Mouse (Mus musculus): Measurements from ENCODE around the gene Cdh4. TPM values are rescaled to one million over a fixed set of nuclear protein-coding genes. Genes with fewer than 3 reads are reported as not detected.

Cdh4 gene
- polyA plus RNA-seq, 1 experiment from 2014 or later = 1.1 TPM

GRCm38 (mm10) chr2:179705043-179705442 lies 262.8 kb downstream of the Cdh4 start:
- no peak for ATAC-seq (ENCODE audit: insufficient number of reproducible peaks, low FRiP score)
- Histone ChIP-seq H3K9me3 (replicated peaks) (no peaks in the 10 kb centered on the region), H3K4me1 (replicated peaks) (no peaks in the 10 kb centered on the region), H3K27ac (ENCODE audit: poor library complexity, severe bottlenecking) (no peak overlapping the region), H3K9ac (no peak overlapping the region), H3K27me3 (replicated peaks) (peaks cover 9% of the 10 kb centered on the region; the same call in 1 of the 2 replicates), H3K36me3 (no peaks in the 10 kb centered on the region), H3K4me3 (no peak overlapping the region), H3K4me2 (no peak overlapping the region)
- WGBS = 81% methylated on average over 11 of the region's 11 CpGs

GRCm38 (mm10) chr2:179705461-179705860 lies 263.2 kb downstream of the Cdh4 start:
- ATAC-seq (ENCODE audit: insufficient number of reproducible peaks, low FRiP score) = no peak
- Histone ChIP-seq H3K36me3 (no peaks in the 10 kb centered on the region), H3K27me3 (replicated peaks) (peaks cover 9% of the 10 kb centered on the region; the same call in 1 of the 2 replicates), H3K4me3 (no peak overlapping the region), H3K27ac (ENCODE audit: poor library complexity, severe bottlenecking) (no peak overlapping the region), H3K9ac (no peak overlapping the region), H3K4me2 (no peak overlapping the region), H3K4me1 (replicated peaks) (no peaks in the 10 kb centered on the region), H3K9me3 (replicated peaks) (no peaks in the 10 kb centered on the region)
- 75% methylated on average over 7 of the region's 7 CpGs for WGBS

- Histone ChIP-seq H3K27ac (ENCODE audit: poor library complexity, severe bottlenecking) (no peak overlapping the region), H3K4me3 (no peak overlapping the region), H3K27me3 (replicated peaks) (peaks cover 6% of the 10 kb centered on the region; the same call in 1 of the 2 replicates), H3K9me3 (replicated peaks) (no peaks in the 10 kb centered on the region), H3K4me1 (replicated peaks) (no peaks in the 10 kb centered on the region), H3K4me2 (no peak overlapping the region), H3K36me3 (no peaks in the 10 kb centered on the region), H3K9ac (no peak overlapping the region)
- ATAC-seq (ENCODE audit: insufficient number of reproducible peaks, low FRiP score) = no peak
- 84% methylated on average over 3 of the region's 3 CpGs for WGBS
Observed at GRCm38 (mm10) chr2:179706616-179707015, 264.4 kb downstream of the Cdh4 start.

GRCm38 (mm10) chr2:179709111-179709510 lies 266.9 kb downstream of the Cdh4 start:
- no peak overlapping the region for H3K9ac ChIP-seq
- H3K9me3 ChIP-seq (replicated peaks) = no peaks in the 10 kb centered on the region
- H3K4me1 ChIP-seq (replicated peaks) = no peaks in the 10 kb centered on the region
- H3K4me2 ChIP-seq = no peak overlapping the region
- peaks cover 3% of the 10 kb centered on the region; the same call in 1 of the 2 replicates for H3K27me3 ChIP-seq (replicated peaks)
- no peaks in the 10 kb centered on the region for H3K36me3 ChIP-seq
- H3K27ac ChIP-seq (ENCODE audit: poor library complexity, severe bottlenecking) = no peak overlapping the region
- 82% methylated on average over 2 of the region's 2 CpGs for WGBS
- H3K4me3 ChIP-seq = no peak overlapping the region
- ATAC-seq (ENCODE audit: insufficient number of reproducible peaks, low FRiP score) = no peak

GRCm38 (mm10) chr2:179712690-179713089 lies 270.5 kb downstream of the Cdh4 start:
- H3K4me1 ChIP-seq (replicated peaks) = no peaks in the 10 kb centered on the region
- H3K4me3 ChIP-seq = no peak overlapping the region
- no peak overlapping the region for H3K27ac ChIP-seq (ENCODE audit: poor library complexity, severe bottlenecking)
- no peak for ATAC-seq (ENCODE audit: insufficient number of reproducible peaks, low FRiP score)
- H3K4me2 ChIP-seq = no peak overlapping the region
- H3K9me3 ChIP-seq (replicated peaks) = peaks cover 10% of the 10 kb centered on the region; the same call in 1 of the 2 replicates
- no peaks in the 10 kb centered on the region for H3K36me3 ChIP-seq
- 74% methylated on average over 7 of the region's 7 CpGs for WGBS
- H3K9ac ChIP-seq = no peak overlapping the region
- H3K27me3 ChIP-seq (replicated peaks) = no peaks in the 10 kb centered on the region

GRCm38 (mm10) chr2:179713326-179713725 lies 271.1 kb downstream of the Cdh4 start:
- H3K4me3 ChIP-seq = no peak overlapping the region
- H3K4me1 ChIP-seq (replicated peaks) = no peaks in the 10 kb centered on the region
- no peak for ATAC-seq (ENCODE audit: insufficient number of reproducible peaks, low FRiP score)
- no peaks in the 10 kb centered on the region for H3K36me3 ChIP-seq
- whole genome bisulfite sequencing = 62% methylated on average over 4 of the region's 4 CpGs
- no peak overlapping the region for H3K4me2 ChIP-seq
- H3K27ac ChIP-seq (ENCODE audit: poor library complexity, severe bottlenecking) = no peak overlapping the region
- no peak overlapping the region for H3K9ac ChIP-seq
- H3K9me3 ChIP-seq (replicated peaks) = peaks cover 10% of the 10 kb centered on the region; the same call in 1 of the 2 replicates
- no peaks in the 10 kb centered on the region for H3K27me3 ChIP-seq (replicated peaks)

- Histone ChIP-seq H3K27me3 (replicated peaks) (no peaks in the 10 kb centered on the region), H3K9me3 (replicated peaks) (peaks cover 10% of the 10 kb centered on the region; the same call in 1 of the 2 replicates), H3K36me3 (no peaks in the 10 kb centered on the region), H3K4me2 (no peak overlapping the region), H3K4me3 (no peak overlapping the region), H3K4me1 (replicated peaks) (no peaks in the 10 kb centered on the region), H3K27ac (ENCODE audit: poor library complexity, severe bottlenecking) (no peak overlapping the region), H3K9ac (no peak overlapping the region)
- WGBS = 74% methylated on average over 3 of the region's 3 CpGs
- no peak for ATAC-seq (ENCODE audit: insufficient number of reproducible peaks, low FRiP score)
Observed at GRCm38 (mm10) chr2:179714145-179714544, 271.9 kb downstream of the Cdh4 start.

- Histone ChIP-seq H3K36me3 (no peaks in the 10 kb centered on the region), H3K4me1 (replicated peaks) (no peaks in the 10 kb centered on the region), H3K27me3 (replicated peaks) (no peaks in the 10 kb centered on the region), H3K4me3 (no peak overlapping the region), H3K9me3 (replicated peaks) (peaks cover 10% of the 10 kb centered on the region; the same call in 1 of the 2 replicates), H3K27ac (ENCODE audit: poor library complexity, severe bottlenecking) (no peak overlapping the region), H3K4me2 (no peak overlapping the region), H3K9ac (no peak overlapping the region)
- 90% methylated on average over 1 of the region's 1 CpGs for WGBS
- no peak for ATAC-seq (ENCODE audit: insufficient number of reproducible peaks, low FRiP score)
Observed at GRCm38 (mm10) chr2:179715375-179715774, 273.1 kb downstream of the Cdh4 start.

GRCm38 (mm10) chr2:179720366-179720765 lies 278.1 kb downstream of the Cdh4 start:
- ATAC-seq (ENCODE audit: insufficient number of reproducible peaks, low FRiP score) = no peak
- H3K27me3 ChIP-seq (replicated peaks) = no peaks in the 10 kb centered on the region
- H3K27ac ChIP-seq (ENCODE audit: poor library complexity, severe bottlenecking) = no peak overlapping the region
- H3K9ac ChIP-seq = no peak overlapping the region
- peaks cover under 1% of the 10 kb centered on the region; the same call in 1 of the 2 replicates for H3K9me3 ChIP-seq (replicated peaks)
- no peak overlapping the region for H3K4me3 ChIP-seq
- WGBS = 40% methylated on average over 3 of the region's 3 CpGs
- peaks cover 9% of the 10 kb centered on the region; the same call in 1 of the 2 replicates for H3K4me1 ChIP-seq (replicated peaks)
- H3K36me3 ChIP-seq = no peaks in the 10 kb centered on the region
- H3K4me2 ChIP-seq = no peak overlapping the region

GRCm38 (mm10) chr2:179721534-179722516 lies 279.6 kb downstream of the Cdh4 start:
- Histone ChIP-seq H3K9me3 (replicated peaks) (no peaks in the 10 kb centered on the region), H3K36me3 (no peaks in the 10 kb centered on the region), H3K27me3 (replicated peaks) (no peaks in the 10 kb centered on the region), H3K4me1 (replicated peaks) (peaks cover 9% of the 10 kb centered on the region; the same call in 1 of the 2 replicates), H3K27ac (ENCODE audit: poor library complexity, severe bottlenecking) (no peak overlapping the region), H3K4me3 (no peak overlapping the region), H3K9ac (no peak overlapping the region), H3K4me2 (no peak overlapping the region)
- no peak for ATAC-seq (ENCODE audit: insufficient number of reproducible peaks, low FRiP score)
- WGBS = 71% methylated on average over 18 of the region's 18 CpGs

- whole genome bisulfite sequencing = 39% methylated on average over 4 of the region's 4 CpGs
- no peak for ATAC-seq (ENCODE audit: insufficient number of reproducible peaks, low FRiP score)
- Histone ChIP-seq H3K27ac (ENCODE audit: poor library complexity, severe bottlenecking) (no peak overlapping the region), H3K4me1 (replicated peaks) (peaks cover 9% of the 10 kb centered on the region; the same call in 1 of the 2 replicates), H3K27me3 (replicated peaks) (no peaks in the 10 kb centered on the region), H3K9me3 (replicated peaks) (no peaks in the 10 kb centered on the region), H3K36me3 (no peaks in the 10 kb centered on the region), H3K4me2 (no peak overlapping the region), H3K9ac (no peak overlapping the region), H3K4me3 (no peak overlapping the region)
Observed at GRCm38 (mm10) chr2:179722776-179723386, 280.6 kb downstream of the Cdh4 start.
